In genomic region chr7:66080231-66080613, GRCm38 (mm10) we compare ENCODE assay signal across 8 mouse cellular contexts. TPM values are rescaled to one million over a fixed set of nuclear protein-coding genes. Genes with fewer than 3 reads are reported as not detected.
DNase-seq lines count a peak whose midpoint lies in the region; ATAC-seq and TF ChIP-seq lines count a peak whose summit lies in the region.

No protein-coding gene starts in this region.

- WGBS in heart, adult 2 months, result 46% methylated on average over 5 of the region's 5 CpGs
- WGBS in forebrain, embryonic 11.5 days, result 52% methylated on average over 5 of the region's 5 CpGs
- 37% methylated on average over 5 of the region's 5 CpGs for WGBS in liver, embryonic 12.5 days (ENCODE audit: insufficient replicate concordance)
- 32% methylated on average over 5 of the region's 5 CpGs for WGBS in stomach, embryonic 15.5 days

- TF ChIP-seq CTCF in heart, adult 2 months (IDR thresholded peaks at IDR 0.05), result peak; percentile 38
- TF ChIP-seq CTCF in E14TG2a.4 (conservative IDR thresholded peaks at IDR 0.05; ENCODE audit: low read length), result no peak; the same call in 1 of the 2 replicates

- peak overlapping the region; percentile 85; the same call in 1 of the 2 replicates for H3K27ac ChIP-seq in heart, adult 2 months
- no peak overlapping the region for H3K27ac ChIP-seq in forebrain, embryonic 11.5 days (ENCODE audit: low read depth, low read length)
- H3K27ac ChIP-seq in liver, embryonic 12.5 days, result 0 out of 2 replicates have a peak overlapping the region, but pooled peaks have one; percentile 81
- no peak overlapping the region; the same call in 1 of the 2 replicates for H3K27ac ChIP-seq in stomach, embryonic 15.5 days

- H3K4me1 ChIP-seq in heart, adult 2 months (ENCODE audit: control insufficient read depth, insufficient read depth, low read length), result peaks cover 6% of the 10 kb centered on the region
- peaks cover 12% of the 10 kb centered on the region for H3K4me1 ChIP-seq in E14TG2a.4 (replicated peaks; ENCODE audit: low read depth, low read length)
- H3K4me1 ChIP-seq in forebrain, embryonic 11.5 days (replicated peaks; ENCODE audit: control insufficient read depth, insufficient read depth, low read length), result peaks cover 2% of the 10 kb centered on the region; the same call in 1 of the 2 replicates
- H3K4me1 ChIP-seq in liver, embryonic 12.5 days, result peaks cover 29% of the 10 kb centered on the region
- H3K4me1 ChIP-seq in stomach, embryonic 15.5 days, result peaks cover 7% of the 10 kb centered on the region; the same call in 1 of the 2 replicates

- no peak for TF ChIP-seq EP300 in heart, adult 2 months (IDR thresholded peaks at IDR 0.05; ENCODE audit: insufficient read depth, low read depth, low read length)

- no peaks in the 10 kb centered on the region for H3K9me3 ChIP-seq in E14TG2a.4 (ENCODE audit: low read length)
- no peaks in the 10 kb centered on the region for H3K9me3 ChIP-seq in forebrain, embryonic 11.5 days (ENCODE audit: control insufficient read depth, low read length)
- no peaks in the 10 kb centered on the region for H3K9me3 ChIP-seq in liver, embryonic 12.5 days (replicated peaks)
- H3K9me3 ChIP-seq in stomach, embryonic 15.5 days, result no peaks in the 10 kb centered on the region

- H3K79me2 ChIP-seq in heart, adult 2 months (replicated peaks; ENCODE audit: control insufficient read depth, insufficient read depth, low read length), result no peaks in the 10 kb centered on the region

- H3K4me3 ChIP-seq in heart, adult 2 months, result peak overlapping the region; percentile 66
- peak overlapping the region; percentile 91 for H3K4me3 ChIP-seq in E14TG2a.4 (replicated peaks; ENCODE audit: low read length)
- H3K4me3 ChIP-seq in forebrain, embryonic 11.5 days (ENCODE audit: low read depth, low read length), result peak overlapping the region; percentile 62
- peak overlapping the region; percentile 82 for H3K4me3 ChIP-seq in liver, embryonic 12.5 days
- H3K4me3 ChIP-seq in stomach, embryonic 15.5 days (replicated peaks), result peak overlapping the region; percentile 75

- H3K36me3 ChIP-seq in heart, adult 2 months (ENCODE audit: control insufficient read depth, insufficient read depth, low read length), result peaks cover 5% of the 10 kb centered on the region
- peaks cover 59% of the 10 kb centered on the region for H3K36me3 ChIP-seq in E14TG2a.4 (ENCODE audit: insufficient read depth, low read length)
- H3K36me3 ChIP-seq in forebrain, embryonic 11.5 days (ENCODE audit: control insufficient read depth, insufficient read depth, low read length), result peaks cover 9% of the 10 kb centered on the region
- peaks cover 64% of the 10 kb centered on the region for H3K36me3 ChIP-seq in liver, embryonic 12.5 days
- H3K36me3 ChIP-seq in stomach, embryonic 15.5 days, result peaks cover 16% of the 10 kb centered on the region

- ATAC-seq in forebrain, embryonic 11.5 days (replicated peaks; ENCODE audit: low FRiP score), result no peak
- no peak for ATAC-seq in liver, embryonic 12.5 days
- no peak for ATAC-seq in stomach, embryonic 15.5 days (ENCODE audit: insufficient read depth, low FRiP score, low read depth)

- DNase-seq in heart, adult 2 months, result no peak
- DNase-seq in heart, postnatal 4 days, result no peak
- DNase-seq in forebrain, embryonic 11.5 days (ENCODE audit: low spot score), result no peak
- DNase-seq in adrenal gland, postnatal 10 days, result no peak
- DNase-seq in right cerebral cortex, postnatal 4 days, result no peak

- H3K27me3 ChIP-seq in heart, adult 2 months (ENCODE audit: control insufficient read depth, insufficient read depth, low read length), result no peaks in the 10 kb centered on the region
- no peaks in the 10 kb centered on the region for H3K27me3 ChIP-seq in E14TG2a.4 (ENCODE audit: insufficient read depth, low read length)
- no peaks in the 10 kb centered on the region for H3K27me3 ChIP-seq in forebrain, embryonic 11.5 days (ENCODE audit: control insufficient read depth, insufficient read depth, low read length)
- H3K27me3 ChIP-seq in liver, embryonic 12.5 days (replicated peaks), result no peaks in the 10 kb centered on the region
- no peaks in the 10 kb centered on the region for H3K27me3 ChIP-seq in stomach, embryonic 15.5 days (replicated peaks)

- peak overlapping the region; percentile 82 for H3K4me2 ChIP-seq in forebrain, embryonic 11.5 days (ENCODE audit: low read depth, low read length, severe bottlenecking)
- peak overlapping the region; percentile 97 for H3K4me2 ChIP-seq in liver, embryonic 12.5 days
- H3K4me2 ChIP-seq in stomach, embryonic 15.5 days, result peak overlapping the region; percentile 69

- H3K9ac ChIP-seq in heart, adult 2 months (ENCODE audit: low read depth, low read length), result no peak overlapping the region
- H3K9ac ChIP-seq in forebrain, embryonic 11.5 days (ENCODE audit: low read length), result peak overlapping the region; percentile 50
- peak overlapping the region; percentile 77 for H3K9ac ChIP-seq in liver, embryonic 12.5 days
- peak overlapping the region; percentile 69; the same call in 1 of the 2 replicates for H3K9ac ChIP-seq in stomach, embryonic 15.5 days

- no peak for TF ChIP-seq POLR2A in heart, adult 2 months (IDR thresholded peaks at IDR 0.05; ENCODE audit: insufficient read depth, low read depth, low read length)

- intact Hi-C loops in heart, adult 2 months (cut with DNase I), result no loop called here

RNA-seq across cellular contexts. Expression of gene Selenos, which starts 0.8 kb away (rescaled TPM):
- total RNA-seq in heart, adult 2 months (2021), result 10 to 100 TPM; 34.1 to 43.7 TPM
- 32.5 and 43.5 TPM in 2 replicates for polyA plus RNA-seq in heart, adult 2 months (2012; rRNA removed)
- total RNA-seq in heart, postnatal 4 days (2021), result 10 to 100 TPM; 33.9 to 36.5 TPM
- 62.8 and 64.2 TPM in 2 replicates for polyA plus RNA-seq in forebrain, embryonic 11.5 days (2014; fragmentation: Nextera tagmentation; extraction: Ambion mirVana)
- 60.7 and 65.5 TPM in 2 replicates for polyA plus RNA-seq in liver, embryonic 12.5 days (2016; fragmentation: Nextera tagmentation; extraction: Ambion mirVana)
- 121 and 130 TPM in 2 replicates for polyA plus RNA-seq in stomach, embryonic 15.5 days (2015; fragmentation: Nextera tagmentation; extraction: Ambion mirVana)
- 10 to 100 TPM; 65.2 to 79.5 TPM for total RNA-seq in adrenal gland, postnatal 10 days (2021)

RNA-seq across cellular contexts. Expression of gene Snrpa1, which starts 21.4 kb away (rescaled TPM):
- 10 to 100 TPM; 21.7 to 22.3 TPM for total RNA-seq in heart, adult 2 months (2021)
- 9.3 and 17.8 TPM in 2 replicates for polyA plus RNA-seq in heart, adult 2 months (2012; rRNA removed)
- total RNA-seq in heart, postnatal 4 days (2021), result 10 to 100 TPM; 40.1 to 42.7 TPM
- polyA plus RNA-seq in forebrain, embryonic 11.5 days (2014; fragmentation: Nextera tagmentation; extraction: Ambion mirVana), result 229 and 250 TPM in 2 replicates
- polyA plus RNA-seq in liver, embryonic 12.5 days (2016; fragmentation: Nextera tagmentation; extraction: Ambion mirVana), result 162 and 173 TPM in 2 replicates
- polyA plus RNA-seq in stomach, embryonic 15.5 days (2015; fragmentation: Nextera tagmentation; extraction: Ambion mirVana), result 150 and 164 TPM in 2 replicates
- total RNA-seq in adrenal gland, postnatal 10 days (2021), result 10 to 100 TPM; 38.6 to 43.8 TPM

RNA-seq across cellular contexts. Expression of gene Chsy1, which starts 29.1 kb away (rescaled TPM):
- total RNA-seq in heart, adult 2 months (2021), result 10 to 100 TPM; 12.3 to 13.4 TPM
- polyA plus RNA-seq in heart, adult 2 months (2012; rRNA removed), result 4.8 and 7.5 TPM in 2 replicates
- 10 to 100 TPM; 51.4 to 52.3 TPM for total RNA-seq in heart, postnatal 4 days (2021)
- polyA plus RNA-seq in forebrain, embryonic 11.5 days (2014; fragmentation: Nextera tagmentation; extraction: Ambion mirVana), result 17.7 and 18.6 TPM in 2 replicates
- 11.3 and 12.0 TPM in 2 replicates for polyA plus RNA-seq in liver, embryonic 12.5 days (2016; fragmentation: Nextera tagmentation; extraction: Ambion mirVana)
- 12.5 and 14.0 TPM in 2 replicates for polyA plus RNA-seq in stomach, embryonic 15.5 days (2015; fragmentation: Nextera tagmentation; extraction: Ambion mirVana)
- total RNA-seq in adrenal gland, postnatal 10 days (2021), result 10 to 100 TPM; 19.7 to 20.1 TPM

RNA-seq across cellular contexts. Expression of gene Gm45213, which starts 36.8 kb away (rescaled TPM):
- total RNA-seq in heart, adult 2 months (2021), result not detected
- not detected in 2 replicates for polyA plus RNA-seq in heart, adult 2 months (2012; rRNA removed)
- not detected for total RNA-seq in heart, postnatal 4 days (2021)
- not detected in 2 replicates for polyA plus RNA-seq in forebrain, embryonic 11.5 days (2014; fragmentation: Nextera tagmentation; extraction: Ambion mirVana)
- not detected in 2 replicates for polyA plus RNA-seq in liver, embryonic 12.5 days (2016; fragmentation: Nextera tagmentation; extraction: Ambion mirVana)
- polyA plus RNA-seq in stomach, embryonic 15.5 days (2015; fragmentation: Nextera tagmentation; extraction: Ambion mirVana), result not detected in 2 replicates
- total RNA-seq in adrenal gland, postnatal 10 days (2021), result not detected

Comparison
In these comparisons a context has a peak if more than half of its experiments do, and no peak if none do; other contexts are left out.
1. H3K27ac ChIP-seq: peak in heart, adult 2 months (single experiment) and liver, embryonic 12.5 days (single experiment); none in forebrain, embryonic 11.5 days (single experiment) and stomach, embryonic 15.5 days (single experiment).
2. Peak in every context shown above with its lines, with median percentiles within 50 percentile points of each other: H3K4me3 ChIP-seq and H3K4me2 ChIP-seq.